In the genomic region with DNA sequence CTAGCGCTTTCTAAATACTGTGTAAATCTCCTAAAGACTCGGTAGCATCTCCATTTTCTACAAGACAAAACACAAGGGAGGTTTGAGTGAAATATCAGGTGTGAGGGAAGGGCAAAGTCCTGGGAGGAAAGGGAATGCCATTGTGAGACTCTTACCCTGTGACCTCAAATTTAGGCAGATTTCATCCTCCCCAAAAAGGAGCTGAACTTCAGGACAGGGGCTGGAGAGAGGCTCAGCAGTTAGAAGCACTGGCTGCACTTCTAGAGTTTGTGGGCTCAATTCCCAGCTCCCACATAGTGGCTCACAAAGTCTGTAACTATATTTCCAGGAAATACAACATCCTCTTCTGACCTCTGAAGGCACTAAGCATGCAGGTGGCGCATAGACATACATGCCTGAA, we compare ENCODE assay signal across 17 mouse cellular contexts.
A peak's percentile ranks its signal among the peaks of the same experiment; 100 is the strongest.
DNase-seq lines count a peak whose midpoint lies in the region; ATAC-seq and TF ChIP-seq lines count a peak whose summit lies in the region.
"Had no signal": no experiment of that assay in that cellular context is flagged by ENCODE, and none has a peak within 500 bp of the region (broad histone marks: within the 10 kb centered on the region; RNA-seq: fewer than 3 reads in every experiment).

No protein-coding gene starts in this region.

- DNase-seq in spleen, postnatal 10 days (ENCODE audit: low spot score in 2 of 2), result no peak
- no peak for DNase-seq in left cerebral cortex, postnatal 4 days
- DNase-seq: adrenal gland, postnatal 36 days; B cell, adult 2 months; kidney, adult 8-10 months; right cerebral cortex, postnatal 4 days had no signal

- H3K9me3 ChIP-seq in kidney, embryonic 15.5 days (replicated peaks), result peaks cover 4% of the 10 kb centered on the region; the same call in 1 of the 2 replicates
- no peaks in the 10 kb centered on the region; the same call in 1 of the 2 replicates for H3K9me3 ChIP-seq in kidney, embryonic 16.5 days (ENCODE audit: low read length)
- H3K9me3 ChIP-seq in ES-Bruce4 (replicated peaks; ENCODE audit: control insufficient read depth, insufficient read depth, low read length, poor library complexity, severe bottlenecking), result no peaks in the 10 kb centered on the region
- H3K9me3 ChIP-seq: hindbrain, embryonic 12.5 days; liver, embryonic 15.5 days had no signal

- no peak for TF ChIP-seq EP300 in ES-Bruce4 (IDR thresholded peaks at IDR 0.05; ENCODE audit: insufficient read depth, low read depth, low read length)

- TF ChIP-seq CTCF in ES-Bruce4 (IDR thresholded peaks at IDR 0.05; ENCODE audit: low read depth, low read length), result no peak
- TF ChIP-seq CTCF in embryonic fibroblast, embryonic 13.5 days (IDR thresholded peaks at IDR 0.05; ENCODE audit: borderline replicate concordance, insufficient read depth, low read length), result no peak
- TF ChIP-seq CTCF in small intestine, adult 2 months (IDR thresholded peaks at IDR 0.05; ENCODE audit: extremely low read depth, insufficient read length, insufficient replicate concordance, low read depth, low read length), result no peak

- no peak overlapping the region for H3K4me2 ChIP-seq in kidney, embryonic 15.5 days
- H3K4me2 ChIP-seq in kidney, embryonic 16.5 days (replicated peaks; ENCODE audit: low read depth, low read length), result no peak overlapping the region

- no peaks in the 10 kb centered on the region for H3K36me3 ChIP-seq in kidney, embryonic 15.5 days
- no peaks in the 10 kb centered on the region for H3K36me3 ChIP-seq in kidney, embryonic 16.5 days (ENCODE audit: insufficient read depth, low read length)
- no peaks in the 10 kb centered on the region for H3K36me3 ChIP-seq in ES-Bruce4 (ENCODE audit: control insufficient read depth, insufficient read depth, low read length, poor library complexity, severe bottlenecking)
- H3K36me3 ChIP-seq in small intestine, adult 2 months (ENCODE audit: control insufficient read depth, insufficient read depth, low read length), result no peaks in the 10 kb centered on the region
- H3K36me3 ChIP-seq: hindbrain, embryonic 12.5 days; limb, embryonic 13.5 days; liver, embryonic 15.5 days; lung, embryonic 15.5 days; midbrain, embryonic 15.5 days had no signal

- no peaks in the 10 kb centered on the region for H3K27me3 ChIP-seq in kidney, embryonic 15.5 days
- H3K27me3 ChIP-seq in kidney, embryonic 16.5 days (ENCODE audit: insufficient read depth, low read length), result no peaks in the 10 kb centered on the region
- H3K27me3 ChIP-seq in ES-Bruce4 (ENCODE audit: control insufficient read depth, insufficient read depth, low read length, poor library complexity, severe bottlenecking), result no peaks in the 10 kb centered on the region
- H3K27me3 ChIP-seq in small intestine, adult 2 months (ENCODE audit: control insufficient read depth, insufficient read depth, low read length), result no peaks in the 10 kb centered on the region
- H3K27me3 ChIP-seq: forebrain, embryonic 13.5 days; hindbrain, embryonic 12.5 days; limb, embryonic 13.5 days; liver, embryonic 15.5 days; lung, embryonic 15.5 days; midbrain, embryonic 15.5 days had no signal

- intact Hi-C loops in left cerebral cortex, postnatal 4 days (cut with DNase I), result no loop called here

- TF ChIP-seq POLR2A in ES-Bruce4 (IDR thresholded peaks at IDR 0.05; ENCODE audit: insufficient read depth, low read length), result no peak
- no peak for TF ChIP-seq POLR2A in embryonic fibroblast, embryonic 13.5 days (IDR thresholded peaks at IDR 0.05; ENCODE audit: low read depth, low read length)
- TF ChIP-seq POLR2A in small intestine, adult 2 months (IDR thresholded peaks at IDR 0.05; ENCODE audit: low read depth, low read length), result no peak

- no peak overlapping the region for H3K4me3 ChIP-seq in kidney, embryonic 15.5 days (replicated peaks)
- H3K4me3 ChIP-seq in kidney, embryonic 16.5 days (ENCODE audit: low read length), result no peak overlapping the region
- no peak overlapping the region for H3K4me3 ChIP-seq in ES-Bruce4 (ENCODE audit: low read depth, low read length)
- H3K4me3 ChIP-seq in embryonic fibroblast, embryonic 13.5 days (ENCODE audit: insufficient read depth, low read length), result no peak overlapping the region
- no peak overlapping the region for H3K4me3 ChIP-seq in small intestine, adult 2 months (ENCODE audit: low read depth, low read length)
- H3K4me3 ChIP-seq: hindbrain, embryonic 12.5 days; limb, embryonic 13.5 days; liver, embryonic 15.5 days; lung, embryonic 15.5 days; midbrain, embryonic 15.5 days had no signal

- ATAC-seq in kidney, embryonic 15.5 days (replicated peaks; ENCODE audit: low FRiP score), result no peak
- ATAC-seq in kidney, embryonic 16.5 days (ENCODE audit: low FRiP score, low TSS enrichment), result no peak

- WGBS in kidney, embryonic 15.5 days, result 90% methylated on average over 3 of the region's 3 CpGs
- 84% methylated on average over 3 of the region's 3 CpGs for WGBS in kidney, embryonic 16.5 days
- WGBS in small intestine, adult 2 months, result 90% methylated on average over 3 of the region's 3 CpGs

- peaks cover 13% of the 10 kb centered on the region for H3K4me1 ChIP-seq in kidney, embryonic 15.5 days
- H3K4me1 ChIP-seq in kidney, embryonic 16.5 days (ENCODE audit: insufficient read depth, low read length), result peaks cover 8% of the 10 kb centered on the region; the same call in 1 of the 2 replicates
- no peaks in the 10 kb centered on the region for H3K4me1 ChIP-seq in ES-Bruce4 (ENCODE audit: control insufficient read depth, insufficient read depth, low read length)
- no peaks in the 10 kb centered on the region for H3K4me1 ChIP-seq in embryonic fibroblast, embryonic 13.5 days (ENCODE audit: control insufficient read depth, insufficient read depth, low read length)
- peaks cover 8% of the 10 kb centered on the region for H3K4me1 ChIP-seq in small intestine, adult 2 months (ENCODE audit: control insufficient read depth, insufficient read depth, insufficient read length, low read length)

- H3K27ac ChIP-seq in kidney, embryonic 15.5 days, result peak overlapping the region; percentile 80
- no peak overlapping the region for H3K27ac ChIP-seq in kidney, embryonic 16.5 days (ENCODE audit: low read length)
- H3K27ac ChIP-seq in ES-Bruce4 (ENCODE audit: insufficient read depth, low read length), result peak overlapping the region; percentile 67
- H3K27ac ChIP-seq in embryonic fibroblast, embryonic 13.5 days (ENCODE audit: insufficient read depth, low read length), result 0 out of 2 replicates have a peak overlapping the region, but pooled peaks have one; percentile 94
- peak overlapping the region; percentile 56 for H3K27ac ChIP-seq in small intestine, adult 2 months (ENCODE audit: insufficient read depth, low read depth, low read length)
- H3K27ac ChIP-seq: forebrain, embryonic 13.5 days; hindbrain, embryonic 12.5 days had no signal

- H3K9ac ChIP-seq in kidney, embryonic 15.5 days, result no peak overlapping the region
- no peak overlapping the region for H3K9ac ChIP-seq in kidney, embryonic 16.5 days (replicated peaks; ENCODE audit: low read length)
- H3K9ac ChIP-seq in ES-Bruce4 (ENCODE audit: low read depth, poor library complexity, severe bottlenecking), result no peak overlapping the region
- H3K9ac ChIP-seq: forebrain, embryonic 13.5 days; hindbrain, embryonic 12.5 days; liver, embryonic 15.5 days; lung, embryonic 15.5 days; midbrain, embryonic 15.5 days had no signal
